In the genomic region with DNA sequence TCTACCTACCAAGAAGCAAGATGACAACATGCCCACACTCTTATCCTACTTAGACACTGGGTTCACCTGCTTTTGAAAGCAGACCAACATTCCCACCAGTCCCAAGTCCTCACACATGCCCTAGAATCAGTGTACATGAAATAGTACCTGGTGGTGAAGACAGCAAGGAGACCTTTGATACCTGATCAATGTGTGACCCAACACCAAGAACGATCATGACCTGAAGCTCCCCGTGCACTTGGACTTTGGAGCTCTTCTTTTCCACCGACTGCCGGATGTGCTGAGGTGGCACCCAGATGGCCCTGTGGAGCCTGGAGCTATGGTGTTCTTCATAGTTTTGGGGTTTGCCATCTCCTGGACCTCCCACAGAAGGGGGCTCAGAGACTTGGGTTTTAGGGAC, we compare ENCODE assay signal across 22 mouse cellular contexts. TPM values are rescaled to one million over a fixed set of nuclear protein-coding genes. Genes with fewer than 3 reads are reported as not detected.
DNase-seq lines count a peak whose midpoint lies in the region; ATAC-seq and TF ChIP-seq lines count a peak whose summit lies in the region.
"Had no signal": no experiment of that assay in that cellular context is flagged by ENCODE, and none has a peak within 500 bp of the region (broad histone marks: within the 10 kb centered on the region; RNA-seq: fewer than 3 reads in every experiment).

No protein-coding gene starts in this region.

- no peak for TF ChIP-seq CTCF in liver, embryonic 14.5 days (IDR thresholded peaks at IDR 0.05; ENCODE audit: low read depth)
- no peak for TF ChIP-seq CTCF in kidney, adult 2 months (conservative IDR thresholded peaks at IDR 0.05; ENCODE audit: insufficient read depth, insufficient read length, low read depth, low read length)

- no peaks in the 10 kb centered on the region for H3K9me3 ChIP-seq in liver, embryonic 11.5 days (ENCODE audit: control insufficient read depth, low read length)
- no peaks in the 10 kb centered on the region for H3K9me3 ChIP-seq in liver, embryonic 14.5 days (ENCODE audit: control insufficient read depth, low read length)
- no peaks in the 10 kb centered on the region for H3K9me3 ChIP-seq in liver, embryonic 16.5 days (replicated peaks; ENCODE audit: control insufficient read depth, low read length)
- H3K9me3 ChIP-seq: embryonic facial prominence, embryonic 10.5 days; embryonic facial prominence, embryonic 12.5 days; forebrain, embryonic 13.5 days; forebrain, embryonic 15.5 days had no signal

- H3K9ac ChIP-seq in liver, embryonic 11.5 days (ENCODE audit: low read depth, low read length), result no peak overlapping the region
- no peak overlapping the region for H3K9ac ChIP-seq in liver, embryonic 14.5 days (replicated peaks)
- H3K9ac ChIP-seq in liver, embryonic 16.5 days (ENCODE audit: low read depth, low read length), result no peak overlapping the region
- H3K9ac ChIP-seq: embryonic facial prominence, embryonic 12.5 days; forebrain, embryonic 13.5 days; forebrain, embryonic 15.5 days; forebrain, postnatal 0 days had no signal

- no peak for TF ChIP-seq EP300 in liver, embryonic 14.5 days (IDR thresholded peaks at IDR 0.05; ENCODE audit: low read depth)

- H3K36me3 ChIP-seq in liver, embryonic 11.5 days (ENCODE audit: control insufficient read depth, insufficient read depth, low read length), result no peaks in the 10 kb centered on the region
- H3K36me3 ChIP-seq in liver, embryonic 14.5 days (replicated peaks; ENCODE audit: control insufficient read depth, insufficient read depth, low read depth), result no peaks in the 10 kb centered on the region
- no peaks in the 10 kb centered on the region for H3K36me3 ChIP-seq in liver, embryonic 16.5 days (ENCODE audit: control insufficient read depth, insufficient read depth)
- H3K36me3 ChIP-seq in kidney, adult 2 months (ENCODE audit: control insufficient read depth, insufficient read depth, low read length), result no peaks in the 10 kb centered on the region
- H3K36me3 ChIP-seq: embryonic facial prominence, embryonic 10.5 days; embryonic facial prominence, embryonic 12.5 days; forebrain, embryonic 15.5 days had no signal

- 0 out of 2 replicates have a peak, but pooled peaks have one; percentile 20 for ATAC-seq in liver, embryonic 11.5 days (replicated peaks; ENCODE audit: low FRiP score)
- peak; percentile 48; the same call in 1 of the 2 replicates for ATAC-seq in liver, embryonic 14.5 days (ENCODE audit: insufficient read depth)
- peak; percentile 53 for ATAC-seq in liver, embryonic 16.5 days (ENCODE audit: low read depth)
- ATAC-seq: forebrain, embryonic 13.5 days; forebrain, embryonic 15.5 days; forebrain, postnatal 0 days had no signal

- H3K27me3 ChIP-seq in liver, embryonic 11.5 days (replicated peaks; ENCODE audit: control insufficient read depth, insufficient read depth, low read length), result no peaks in the 10 kb centered on the region
- no peaks in the 10 kb centered on the region for H3K27me3 ChIP-seq in liver, embryonic 14.5 days (ENCODE audit: control insufficient read depth, insufficient read depth, low read length)
- no peaks in the 10 kb centered on the region for H3K27me3 ChIP-seq in liver, embryonic 16.5 days (ENCODE audit: control insufficient read depth, insufficient read depth, low read depth, low read length)
- no peaks in the 10 kb centered on the region for H3K27me3 ChIP-seq in kidney, adult 2 months (replicated peaks; ENCODE audit: control insufficient read depth, insufficient read depth, low read length)
- H3K27me3 ChIP-seq: forebrain, embryonic 13.5 days; forebrain, embryonic 15.5 days had no signal

- no peak overlapping the region for H3K27ac ChIP-seq in liver, embryonic 11.5 days (ENCODE audit: low read depth, low read length)
- no peak overlapping the region for H3K27ac ChIP-seq in liver, embryonic 14.5 days
- H3K27ac ChIP-seq in liver, embryonic 16.5 days (ENCODE audit: low read length), result peak overlapping the region; percentile 42; the same call in 1 of the 2 replicates
- no peak overlapping the region for H3K27ac ChIP-seq in kidney, adult 2 months (ENCODE audit: insufficient read depth, low read depth, low read length)
- H3K27ac ChIP-seq: embryonic facial prominence, embryonic 10.5 days; embryonic facial prominence, embryonic 12.5 days; forebrain, embryonic 13.5 days; forebrain, embryonic 15.5 days had no signal

- 65% methylated on average over 4 of the region's 4 CpGs for WGBS in liver, embryonic 11.5 days
- WGBS in liver, embryonic 14.5 days (ENCODE audit: insufficient replicate concordance), result 69% methylated on average over 4 of the region's 4 CpGs
- WGBS in liver, embryonic 16.5 days (ENCODE audit: insufficient replicate concordance), result 65% methylated on average over 4 of the region's 4 CpGs
- WGBS in kidney, adult 2 months, result 65% methylated on average over 4 of the region's 4 CpGs

- no peak for TF ChIP-seq POLR2A in kidney, adult 2 months (IDR thresholded peaks at IDR 0.05; ENCODE audit: low read depth, low read length)

- no peak overlapping the region for H3K4me3 ChIP-seq in liver, embryonic 11.5 days (ENCODE audit: low read depth, low read length)
- H3K4me3 ChIP-seq in liver, embryonic 14.5 days (ENCODE audit: insufficient read depth in 1 of 2, low read depth in 2 of 2, low read length in 2 of 2), result no peak overlapping the region
- no peak overlapping the region for H3K4me3 ChIP-seq in liver, embryonic 16.5 days (ENCODE audit: low read depth, low read length)
- H3K4me3 ChIP-seq in kidney, adult 2 months (ENCODE audit: insufficient read depth, low read depth, low read length), result no peak overlapping the region
- H3K4me3 ChIP-seq: embryonic facial prominence, embryonic 10.5 days; embryonic facial prominence, embryonic 12.5 days; forebrain, embryonic 13.5 days; forebrain, embryonic 15.5 days had no signal

- peaks cover 11% of the 10 kb centered on the region for H3K4me1 ChIP-seq in liver, embryonic 11.5 days (replicated peaks; ENCODE audit: control insufficient read depth, insufficient read depth, low read length)
- peaks cover 0 to 22% of the 10 kb centered on the region in 2 experiments; a peak in 3 of 4 replicates for H3K4me1 ChIP-seq in liver, embryonic 14.5 days (replicated peaks; ENCODE audit: control insufficient read depth in 2 of 2, insufficient read depth in 2 of 2, low read length in 1 of 2)
- H3K4me1 ChIP-seq in liver, embryonic 16.5 days (ENCODE audit: control insufficient read depth, low read depth, low read length), result peaks cover 5% of the 10 kb centered on the region; the same call in 1 of the 2 replicates
- no peaks in the 10 kb centered on the region for H3K4me1 ChIP-seq in kidney, adult 2 months (ENCODE audit: control insufficient read depth, insufficient read depth, low read length)
- H3K4me1 ChIP-seq: embryonic facial prominence, embryonic 10.5 days; embryonic facial prominence, embryonic 12.5 days; forebrain, embryonic 13.5 days; forebrain, embryonic 15.5 days had no signal

- H3K4me2 ChIP-seq in liver, embryonic 11.5 days, result no peak overlapping the region
- no peak overlapping the region for H3K4me2 ChIP-seq in liver, embryonic 14.5 days (ENCODE audit: low read depth)
- H3K4me2 ChIP-seq in liver, embryonic 16.5 days (ENCODE audit: low read depth, low read length), result no peak overlapping the region
- H3K4me2 ChIP-seq: embryonic facial prominence, embryonic 12.5 days; forebrain, embryonic 13.5 days; forebrain, embryonic 15.5 days had no signal

- DNase-seq in liver, embryonic 11.5 days (ENCODE audit: low spot score), result no peak
- DNase-seq in liver, result no peak
- DNase-seq in liver, embryonic 14.5 days (ENCODE audit: low read depth in 3 of 3, low spot score in 3 of 3), result no peak
- no peak for DNase-seq in adrenal gland, postnatal 36 days
- DNase-seq in embryo, embryonic 10.5 days (ENCODE audit: low spot score), result no peak
- DNase-seq in kidney, adult 2 months, result no peak
- DNase-seq: adrenal gland, adult 2 months; adrenal gland, postnatal 10 days; adrenal gland, postnatal 25 days; cerebellum, adult 11 months; cerebellum, adult 18-20 months; cerebellum, adult 8-10 months; cerebellum, adult 9-11 months; cerebellum, postnatal 14 days; cerebellum, postnatal 36 days; forebrain, postnatal 0 days had no signal

RNA-seq across cellular contexts. Expression of a gene that starts 43.5 kb away (rescaled TPM):
- 41.7 and 42.4 TPM in 2 replicates for polyA plus RNA-seq in liver, embryonic 11.5 days (2014; fragmentation: Nextera tagmentation; extraction: Ambion mirVana)
- polyA plus RNA-seq in liver, embryonic 14.5 days (2012; rRNA removed), result 7.8 and 8.0 TPM in 2 replicates
- polyA plus RNA-seq in liver, embryonic 14.5 days (2014; fragmentation: Nextera tagmentation; extraction: Ambion mirVana), result 10.4 and 12.1 TPM in 2 replicates
- polyA plus RNA-seq in liver, embryonic 16.5 days (2015; fragmentation: Nextera tagmentation; extraction: Ambion mirVana), result 14.5 and 15.5 TPM in 2 replicates
- total RNA-seq in adrenal gland, postnatal 36 days (2021), result 1 to 10 TPM; 2.0 to 2.3 TPM
- polyA plus RNA-seq in kidney, adult 2 months (2012; rRNA removed), result 6.7 and 7.2 TPM in 2 replicates
- total RNA-seq: MEL had no signal
